Mouse (Mus musculus) thymus, adult 2 months (tissue): Measurements from ENCODE around the gene Rogdi.

Source experiments
- CTCF ChIP-seq: fragments of 200-500 bp; IDR thresholded peaks from 2 replicates; pipeline ENCODE4 v1.5.1; 2012; ENCODE audit warnings: mild to moderate bottlenecking, control low read depth, low read length, moderate library complexity, borderline replicate concordance; ENCODE audit not compliant: control insufficient read depth, poor library complexity, insufficient read depth; ENCODE audit errors: extremely low read depth
- POLR2A ChIP-seq: fragments of 200-500 bp; IDR thresholded peaks from 2 replicates; pipeline ENCODE4 v1.6.1; 2012; ENCODE audit warnings: mild to moderate bottlenecking, low read length, control low read depth, moderate library complexity; ENCODE audit not compliant: control insufficient read depth, poor library complexity, insufficient read depth; ENCODE audit errors: extremely low read depth

DNA sequence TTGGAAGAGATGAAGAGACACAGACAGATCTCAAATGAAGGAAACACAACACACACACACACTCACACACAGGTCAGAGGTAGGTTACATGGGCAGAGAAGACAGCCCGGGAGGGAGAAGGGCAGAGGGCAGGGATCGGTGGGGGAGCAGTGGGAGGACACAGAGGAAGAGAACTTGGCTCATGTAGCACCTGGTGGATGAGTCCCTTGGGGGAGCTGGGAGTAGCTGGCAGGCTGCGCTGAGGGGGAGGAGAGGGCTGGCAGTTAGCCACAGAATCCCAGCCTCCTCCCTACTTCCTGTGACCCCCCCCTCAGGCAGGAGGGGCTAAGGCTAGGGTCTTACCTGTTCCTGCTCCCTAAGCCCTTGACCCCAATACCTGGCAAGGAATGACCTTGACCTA is 15.8 kb downstream of the Rogdi start, which contains the start of gene Sept12:
- no peak for TF ChIP-seq CTCF
- no peak for TF ChIP-seq POLR2A
